Mouse (Mus musculus) T-helper 1 cell (primary cell): ENCODE data around the gene Nmt2.

Experiments
- in situ Hi-C: fragments of 300-600 bp; cut with MboI, MseI; formaldehyde crosslinking; loops from one replicate; pipeline ENCODE4 v1.15.1; 2025; ENCODE audit warnings: high pct_unique_total_duplicates

Nmt2 gene

DNA sequence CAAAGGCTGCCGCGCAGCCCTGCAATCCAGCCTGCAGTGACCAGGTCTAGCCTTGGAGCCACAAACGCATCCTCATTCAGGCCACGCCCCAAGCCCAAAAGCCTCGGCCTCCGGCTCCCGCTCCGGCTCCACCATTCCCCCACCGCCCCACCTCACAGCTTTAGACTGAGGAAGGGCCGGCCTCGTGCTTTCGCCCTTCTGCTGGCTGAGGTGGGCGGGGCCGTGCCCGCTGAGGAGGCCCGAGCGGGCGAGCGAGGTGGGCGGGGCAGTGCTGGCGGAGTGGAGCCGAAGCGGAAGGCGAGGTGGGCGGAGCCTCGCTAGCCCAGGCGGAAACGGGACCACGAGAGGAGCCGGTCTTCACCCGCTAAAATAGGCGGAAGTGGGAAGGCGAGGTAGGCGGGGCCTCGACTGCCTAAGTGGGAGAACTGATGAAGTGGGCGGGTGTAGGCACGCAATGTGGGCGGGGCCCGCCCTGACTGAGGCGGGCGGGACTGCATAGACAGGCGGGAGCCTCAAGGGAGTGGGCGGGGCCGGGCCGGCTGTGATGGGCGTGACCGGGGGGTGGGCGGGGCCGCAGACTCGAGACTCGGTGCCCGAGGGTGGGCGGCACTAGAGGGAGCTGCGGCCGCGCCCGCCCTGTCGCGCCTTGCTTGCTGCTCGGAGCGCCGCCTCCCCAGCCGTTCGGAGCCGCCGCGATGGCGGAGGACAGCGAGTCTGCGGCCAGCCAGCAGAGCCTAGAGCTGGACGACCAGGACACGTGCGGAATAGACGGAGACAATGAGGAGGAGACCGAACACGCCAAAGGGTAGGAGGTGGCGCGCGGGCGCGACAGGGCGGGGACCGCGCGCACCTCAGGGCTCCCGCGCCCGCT lies at the start of gene Nmt2:
Gene Nmt2, plus strand, starts transcription at position 611 of the 871 bp plus-strand sequence.
- in situ Hi-C loops = loop anchor here (10.0 kb wide), 1 partner anchor 431 kb away; no protein-coding TSS in a partner anchor

DNA sequence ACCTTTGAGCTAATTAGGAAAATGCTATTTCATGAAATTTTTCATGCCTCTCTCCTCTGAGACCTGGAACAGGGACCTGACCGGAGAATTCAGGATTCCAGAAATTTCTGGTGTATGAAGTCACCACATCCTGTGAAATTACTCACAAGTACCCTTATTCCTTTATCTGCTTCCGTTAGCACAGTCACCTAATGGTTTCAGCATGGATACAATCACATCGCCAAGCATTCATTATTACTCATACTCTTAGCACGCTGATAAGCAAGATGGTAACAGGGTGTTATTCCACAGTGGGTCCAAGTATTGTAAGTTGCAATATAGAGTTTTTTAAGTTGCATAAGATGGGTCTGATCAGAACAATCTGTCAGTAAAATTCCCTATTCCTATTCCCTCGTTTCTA lies 44.8 kb upstream of the Nmt2 start:
- in situ Hi-C loops = loop anchor here (25.0 kb wide), 1 partner anchor 1448 kb away; no protein-coding TSS in a partner anchor

GRCm38 (mm10) chr2:3244251-3244650 lies 39.8 kb upstream of the Nmt2 start:
- in situ Hi-C loops = loop anchor here (25.0 kb wide), 1 partner anchor 1443 kb away; no protein-coding TSS in a partner anchor

- in situ Hi-C loops = no loop called here
Measured at GRCm38 (mm10) chr2:3251309-3251708, 32.7 kb upstream of the Nmt2 start.

DNA sequence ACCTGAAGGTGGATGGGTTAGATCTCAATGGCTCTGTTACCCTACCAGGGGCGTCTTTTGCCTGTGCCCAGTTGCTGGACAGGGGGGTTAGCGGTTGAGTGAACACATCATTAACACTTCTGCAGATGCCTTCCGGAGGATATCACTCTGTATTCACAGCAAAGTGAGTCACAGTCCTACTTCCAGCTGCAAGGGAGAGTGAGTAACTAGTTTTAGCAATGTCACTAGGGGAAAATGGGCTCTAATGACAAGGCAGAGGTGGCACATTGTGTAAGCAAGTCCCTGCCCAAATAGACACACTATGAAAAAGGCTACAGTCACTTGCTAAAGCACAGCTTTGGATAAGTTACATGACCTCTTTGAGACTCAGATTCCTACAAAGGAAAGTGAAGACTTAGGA lies 17.5 kb upstream of the Nmt2 start:
- in situ Hi-C loops = no loop called here

DNA sequence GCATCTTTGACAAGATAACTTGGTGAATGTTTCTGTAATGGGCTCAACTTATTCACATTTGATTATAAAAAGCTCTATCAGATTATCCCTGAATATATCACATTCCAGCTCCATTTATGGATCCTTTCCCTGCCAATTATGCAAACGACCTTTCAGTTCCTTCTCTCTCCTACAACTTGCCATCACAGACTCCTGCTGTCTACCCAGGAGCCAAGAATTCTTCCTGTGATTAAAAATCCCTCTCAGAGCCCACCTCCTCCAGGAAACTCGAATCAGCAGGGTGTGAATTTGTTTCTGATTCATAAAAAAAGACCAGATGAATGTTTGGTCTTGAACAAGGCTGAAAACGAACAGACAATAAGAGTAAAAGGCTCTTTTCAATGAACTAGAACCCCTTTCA lies 16.1 kb upstream of the Nmt2 start:
- in situ Hi-C loops = no loop called here

DNA sequence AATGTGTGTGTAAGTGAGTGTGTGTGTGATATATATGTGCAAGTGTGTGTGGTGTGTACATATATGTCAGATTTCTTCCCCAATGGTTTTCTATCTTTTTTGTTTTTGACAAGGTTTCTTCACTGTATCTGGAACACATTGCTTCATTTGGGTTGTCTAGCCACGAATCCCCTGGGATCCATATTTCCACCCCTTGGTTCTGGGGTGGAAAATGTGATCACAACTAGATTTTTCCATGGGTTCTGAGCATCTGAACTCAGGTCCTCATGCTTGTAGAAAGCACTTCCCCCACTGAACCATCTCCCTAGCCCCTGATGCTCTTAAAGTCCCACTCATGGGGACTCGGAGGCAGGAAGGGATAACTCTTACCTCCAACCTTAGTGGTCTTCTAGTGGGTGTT lies 10.7 kb upstream of the Nmt2 start:
- in situ Hi-C loops = no loop called here

GRCm38 (mm10) chr2:3276106-3276505 lies 7.9 kb upstream of the Nmt2 start:
- in situ Hi-C loops = no loop called here

- in situ Hi-C loops = no loop called here
Measured at GRCm38 (mm10) chr2:3277502-3277901, 6.5 kb upstream of the Nmt2 start.

GRCm38 (mm10) chr2:3281311-3281710 lies 2.7 kb upstream of the Nmt2 start:
- in situ Hi-C loops = loop anchor here (10.0 kb wide), 1 partner anchor 433 kb away; no protein-coding TSS in a partner anchor

GRCm38 (mm10) chr2:3282866-3283601 lies 978 bp upstream of the Nmt2 start:
- in situ Hi-C loops = loop anchor here (10.0 kb wide), 1 partner anchor 432 kb away; no protein-coding TSS in a partner anchor

- in situ Hi-C loops = loop anchor here (5.0 to 10.0 kb wide), 2 partner anchors 38 to 430 kb away; no protein-coding TSS in a partner anchor
Measured at GRCm38 (mm10) chr2:3284473-3285180, 615 bp downstream of the Nmt2 start.

- in situ Hi-C loops = loop anchor here (5.0 to 10.0 kb wide), 2 partner anchors 37 to 430 kb away; no protein-coding TSS in a partner anchor
Measured at GRCm38 (mm10) chr2:3285181-3285530, 1.1 kb downstream of the Nmt2 start.

- in situ Hi-C loops = loop anchor here (5.0 to 10.0 kb wide), 2 partner anchors 37 to 429 kb away; no protein-coding TSS in a partner anchor
Measured at GRCm38 (mm10) chr2:3285709-3286108, 1.7 kb downstream of the Nmt2 start.

DNA sequence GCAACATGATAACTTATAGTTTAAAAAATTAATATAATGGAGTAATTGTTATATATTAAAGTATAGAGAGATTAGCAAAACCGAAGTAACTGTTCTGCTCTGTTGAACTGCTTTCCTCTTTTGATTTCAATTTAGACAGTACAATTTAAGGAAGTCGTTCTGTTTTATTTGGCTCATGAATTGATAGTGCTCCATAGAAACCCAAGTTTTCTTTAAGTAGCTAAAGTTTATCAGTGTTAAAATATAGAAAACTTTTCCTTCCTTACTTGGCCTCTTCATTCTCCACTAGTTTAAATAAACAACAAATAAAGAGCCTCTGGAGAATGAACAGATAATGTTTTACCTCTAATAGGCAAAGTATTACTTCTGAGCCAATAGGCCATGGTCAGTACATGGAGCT lies 2.2 kb downstream of the Nmt2 start:
- in situ Hi-C loops = loop anchor here (5.0 to 10.0 kb wide), 2 partner anchors 36 to 429 kb away; no protein-coding TSS in a partner anchor

- in situ Hi-C loops = loop anchor here (5.0 to 10.0 kb wide), 2 partner anchors 33 to 425 kb away; no protein-coding TSS in a partner anchor
Measured at GRCm38 (mm10) chr2:3289581-3289980, 5.6 kb downstream of the Nmt2 start.

DNA sequence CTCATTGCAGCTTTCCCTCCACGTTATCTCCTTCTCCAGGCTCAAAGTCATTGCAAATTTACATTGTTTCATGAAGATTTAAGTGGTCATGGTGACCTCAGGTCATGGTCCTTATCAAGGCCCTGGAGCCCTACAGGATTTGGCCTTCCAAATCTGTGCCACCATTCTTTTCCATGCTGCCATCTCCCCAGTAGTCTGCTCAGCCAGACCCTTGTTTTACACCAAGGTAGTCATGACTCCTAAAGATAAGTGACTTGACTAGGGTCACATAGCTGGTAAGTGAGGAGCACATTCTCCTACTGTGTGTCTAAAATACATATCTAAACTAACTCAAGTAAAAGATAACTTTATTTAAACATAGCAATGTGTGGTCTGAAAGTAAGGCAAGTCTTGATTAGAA lies 8.2 kb downstream of the Nmt2 start:
- in situ Hi-C loops = no loop called here

DNA sequence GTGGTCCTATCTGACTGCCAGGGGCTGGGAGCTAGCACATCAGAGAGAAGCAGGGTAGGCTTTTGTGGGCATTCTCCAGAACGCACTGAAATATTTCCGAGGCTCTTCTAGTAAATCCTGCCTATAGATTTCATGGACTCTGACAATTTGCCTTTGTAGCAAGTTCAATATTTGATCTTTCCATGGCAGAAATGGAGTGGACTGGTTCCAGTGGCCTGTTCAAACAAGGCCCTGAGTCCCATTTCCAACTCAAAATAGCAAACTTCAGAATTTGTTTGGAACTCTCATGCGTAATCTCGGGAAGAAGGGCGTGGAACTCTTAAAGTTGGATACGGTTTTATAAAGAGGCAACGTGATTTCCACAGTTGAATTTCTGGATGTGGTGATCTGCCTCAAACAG lies 11.8 kb downstream of the Nmt2 start:
- in situ Hi-C loops = no loop called here

DNA sequence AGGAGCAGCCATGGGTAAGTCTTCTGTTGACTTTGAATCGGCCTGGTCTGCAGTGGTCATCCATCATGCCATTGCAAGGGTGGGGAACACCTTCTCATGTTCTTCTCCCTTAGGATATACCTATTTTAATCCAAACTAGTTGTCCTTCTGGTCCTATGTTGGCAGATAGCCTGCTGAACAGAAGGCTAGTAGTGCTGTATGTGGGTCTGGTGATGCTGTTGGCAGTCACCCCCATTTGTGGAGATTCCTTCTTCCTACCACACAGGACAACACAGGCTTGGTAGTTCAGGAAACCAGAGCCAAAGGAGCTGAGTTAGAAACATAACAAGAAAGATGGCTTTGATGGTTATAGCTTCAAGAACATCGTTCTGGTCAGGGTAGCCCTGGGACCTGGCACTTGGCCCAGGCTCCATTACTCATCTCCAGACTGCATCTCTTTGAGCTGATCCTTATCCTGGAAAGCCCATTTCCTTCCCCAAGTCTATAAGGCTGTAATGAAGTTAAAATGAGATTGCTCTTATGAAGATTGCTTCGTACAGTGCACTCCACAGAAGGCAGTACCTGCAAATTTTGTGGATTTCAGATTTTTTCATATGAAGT lies 21.5 kb downstream of the Nmt2 start:
- in situ Hi-C loops = no loop called here

DNA sequence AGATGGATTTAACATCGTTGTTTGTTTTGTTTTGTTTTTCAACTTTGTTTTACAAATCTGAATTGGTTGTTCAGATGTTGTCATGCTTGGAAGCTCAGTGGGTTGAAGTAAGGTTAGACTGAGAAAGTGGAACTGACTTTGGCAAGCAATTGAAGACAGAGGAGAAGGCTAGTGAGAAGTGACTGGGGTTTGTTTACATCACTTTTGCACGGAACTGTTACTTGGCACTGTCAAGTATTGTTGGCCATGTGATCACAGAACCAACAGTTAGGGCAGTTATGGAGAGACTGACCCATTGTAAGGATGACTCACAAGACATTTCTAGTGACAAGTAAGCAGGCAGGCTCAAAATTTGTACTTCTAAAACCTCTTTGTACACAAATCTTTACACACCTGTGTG lies 39.1 kb downstream of the Nmt2 start:
- in situ Hi-C loops = loop anchor here (5.0 kb wide), 1 partner anchor 36 kb away; no protein-coding TSS in a partner anchor
